Mouse (Mus musculus): ENCODE results near the gene Olfr538.
"Not testable (repeated sequence)": the region's sequence is repeated elsewhere in the genome, so short reads cannot be mapped to it uniquely, and the experiment has no call there.

Gene Olfr538

DNA sequence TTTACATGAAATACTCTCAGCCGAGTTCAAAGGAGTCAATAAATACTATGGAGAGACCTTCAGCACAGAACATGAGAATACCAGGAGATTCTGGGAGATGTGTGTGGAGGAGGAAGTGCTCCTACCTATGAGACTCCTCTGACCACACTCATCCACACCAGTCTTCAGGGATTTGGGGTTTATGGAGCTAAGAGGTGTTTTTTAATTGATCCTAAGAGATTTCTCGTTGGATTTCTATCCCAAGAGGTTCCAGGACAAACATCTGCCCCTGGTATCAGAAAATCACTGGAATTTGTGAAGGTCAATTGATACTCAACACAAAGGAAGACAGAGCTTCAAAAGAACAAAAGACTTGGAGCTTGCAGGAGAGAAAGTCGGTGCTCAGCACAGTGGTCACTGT lies at the start of gene Olfr538:
Olfr538 (plus strand) TSS at position 301 of the 400 bp plus-strand sequence.
- no peak for DNase-seq (ENCODE audit: low read depth, low spot score)

DNA sequence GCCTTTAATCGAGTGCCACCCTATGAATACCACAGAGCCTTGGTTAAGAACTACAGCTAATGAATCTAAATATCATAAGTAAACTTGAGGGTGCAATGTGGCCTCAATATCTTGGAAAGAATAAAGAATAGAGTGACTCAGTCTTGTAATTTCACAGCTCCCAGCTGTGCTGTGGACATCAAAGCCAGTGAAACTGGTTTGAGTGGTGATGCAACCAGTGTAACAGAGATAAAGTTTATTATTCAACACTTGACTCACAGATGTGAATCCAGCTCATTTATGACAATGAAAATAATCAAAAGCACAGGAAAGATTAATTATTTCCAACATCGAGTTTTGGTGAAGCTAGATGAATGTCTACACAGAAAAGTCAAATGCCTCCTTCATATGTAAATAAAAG lies 27.9 kb upstream of the Olfr538 start:
- DNase-seq (ENCODE audit: low read depth, low spot score) = no peak

DNA sequence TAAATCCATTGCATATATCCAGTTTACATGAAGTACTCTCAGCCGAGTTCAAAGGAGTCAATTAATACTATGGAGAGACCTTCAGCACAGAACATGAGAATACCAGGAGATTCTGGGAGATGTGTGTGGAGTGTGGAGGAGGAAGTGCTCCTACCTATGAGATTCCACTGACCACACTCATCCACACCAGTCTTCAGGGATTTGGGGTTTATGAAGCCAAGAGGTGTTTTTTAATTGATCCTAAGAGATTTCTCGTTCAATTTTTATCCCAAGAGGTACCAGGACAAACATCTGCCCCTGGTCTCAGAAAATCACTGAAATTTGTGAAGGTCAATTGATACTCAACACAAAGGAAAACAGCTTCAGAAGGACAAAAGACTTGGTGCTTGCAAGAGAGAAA lies 33.3 kb downstream of the Olfr538 start, which contains the start of gene Olfr46:
Olfr46 (plus strand) TSS at position 301 of the 400 bp plus-strand sequence.
- DNase-seq (ENCODE audit: low read depth, low spot score) = not testable (repeated sequence)

All from embryo, embryonic 11.5 days (tissue).